Comparison of ENCODE assay signal across 9 mouse cellular contexts in the genomic region with DNA sequence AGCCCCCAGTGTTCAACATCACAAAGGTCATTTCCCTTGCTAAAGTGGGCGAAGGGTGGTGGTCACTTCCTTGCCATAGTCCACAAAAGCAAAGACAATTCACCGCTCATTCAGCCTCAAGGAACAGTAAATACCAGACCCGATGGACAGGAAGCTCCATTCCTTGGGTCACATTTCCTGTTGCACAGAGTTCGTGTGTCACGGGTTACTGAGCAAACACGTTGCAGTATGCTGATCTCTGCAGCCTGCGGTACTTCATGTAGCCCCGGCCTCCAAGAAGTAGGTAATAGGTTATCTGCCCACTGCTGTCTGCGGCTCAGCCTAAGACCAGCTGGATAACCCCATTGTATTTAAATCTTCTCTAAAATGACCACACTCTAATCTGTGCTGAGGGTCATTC.
DNase-seq lines count a peak whose midpoint lies in the region; ATAC-seq and TF ChIP-seq lines count a peak whose summit lies in the region.
"Had no signal": no experiment of that assay in that cellular context is flagged by ENCODE, and none has a peak within 500 bp of the region (broad histone marks: within the 10 kb centered on the region; RNA-seq: fewer than 3 reads in every experiment).

No protein-coding gene starts in this region.

- no peak overlapping the region for H3K4me3 ChIP-seq in kidney, embryonic 14.5 days (ENCODE audit: low read length)
- no peak overlapping the region for H3K4me3 ChIP-seq in lung, postnatal 0 days (ENCODE audit: low read depth, low read length)
- no peak overlapping the region for H3K4me3 ChIP-seq in forebrain, embryonic 15.5 days
- H3K4me3 ChIP-seq: neural tube, embryonic 13.5 days had no signal

- no peaks in the 10 kb centered on the region for H3K27me3 ChIP-seq in kidney, embryonic 14.5 days (ENCODE audit: control insufficient read depth, insufficient read depth, low read length)
- H3K27me3 ChIP-seq in lung, postnatal 0 days (replicated peaks; ENCODE audit: insufficient read depth, low read length), result no peaks in the 10 kb centered on the region
- no peaks in the 10 kb centered on the region for H3K27me3 ChIP-seq in forebrain, embryonic 15.5 days
- H3K27me3 ChIP-seq: neural tube, embryonic 13.5 days had no signal

- DNase-seq in 416B (ENCODE audit: low read depth), result peak; percentile 87
- peak; percentile 39 to 67 for DNase-seq in heart, adult 9 months (ENCODE audit: low spot score in 2 of 2)
- DNase-seq in lung, postnatal 0 days (ENCODE audit: low spot score), result peak; percentile 80
- DNase-seq in right cerebral cortex, postnatal 4 days, result no peak
- DNase-seq in left cerebral cortex, adult 8-10 months (ENCODE audit: low spot score in 2 of 2), result no peak
- DNase-seq in layer of hippocampus, adult 18-20 months (ENCODE audit: low spot score in 2 of 2), result no peak

- ATAC-seq in kidney, embryonic 14.5 days (ENCODE audit: low FRiP score, low TSS enrichment), result peak; percentile 18; the same call in 1 of the 2 replicates
- ATAC-seq in lung, postnatal 0 days, result peak; percentile 88
- no peak for ATAC-seq in forebrain, embryonic 15.5 days (replicated peaks)

- no peaks in the 10 kb centered on the region for H3K9me3 ChIP-seq in kidney, embryonic 14.5 days (ENCODE audit: control insufficient read depth, low read length)
- H3K9me3 ChIP-seq in lung, postnatal 0 days (ENCODE audit: low read length), result no peaks in the 10 kb centered on the region
- H3K9me3 ChIP-seq in forebrain, embryonic 15.5 days, result no peaks in the 10 kb centered on the region
- H3K9me3 ChIP-seq: neural tube, embryonic 13.5 days had no signal

- H3K36me3 ChIP-seq in kidney, embryonic 14.5 days (ENCODE audit: control insufficient read depth, insufficient read depth, low read length), result no peaks in the 10 kb centered on the region
- H3K36me3 ChIP-seq in lung, postnatal 0 days (ENCODE audit: insufficient read depth, low read length), result no peaks in the 10 kb centered on the region
- H3K36me3 ChIP-seq in forebrain, embryonic 15.5 days, result no peaks in the 10 kb centered on the region
- H3K36me3 ChIP-seq: neural tube, embryonic 13.5 days had no signal

- no peak for TF ChIP-seq CTCF in lung, postnatal 0 days (IDR thresholded peaks at IDR 0.05)

- H3K4me2 ChIP-seq in kidney, embryonic 14.5 days (replicated peaks; ENCODE audit: low read depth, low read length), result no peak overlapping the region
- H3K4me2 ChIP-seq in lung, postnatal 0 days (replicated peaks; ENCODE audit: low read depth, low read length), result no peak overlapping the region
- H3K4me2 ChIP-seq in forebrain, embryonic 15.5 days (replicated peaks), result no peak overlapping the region
- H3K4me2 ChIP-seq: neural tube, embryonic 13.5 days had no signal

- peak; percentile 48; the same call in 1 of the 2 replicates for TF ChIP-seq EP300 in lung, postnatal 0 days (IDR thresholded peaks at IDR 0.05)

- WGBS in kidney, embryonic 14.5 days, result 23% methylated on average over 9 of the region's 9 CpGs
- WGBS in lung, postnatal 0 days, result 22% methylated on average over 9 of the region's 9 CpGs
- WGBS in forebrain, embryonic 15.5 days, result 80% methylated on average over 9 of the region's 9 CpGs

- H3K27ac ChIP-seq in kidney, embryonic 14.5 days (ENCODE audit: low read depth, low read length), result peak overlapping the region; percentile 14; the same call in 1 of the 2 replicates
- H3K27ac ChIP-seq in lung, postnatal 0 days (ENCODE audit: low read length), result no peak overlapping the region
- no peak overlapping the region for H3K27ac ChIP-seq in forebrain, embryonic 15.5 days (replicated peaks)
- H3K27ac ChIP-seq: neural tube, embryonic 13.5 days had no signal

- no peak overlapping the region for H3K9ac ChIP-seq in kidney, embryonic 14.5 days (ENCODE audit: low read depth, low read length)
- no peak overlapping the region for H3K9ac ChIP-seq in lung, postnatal 0 days (replicated peaks; ENCODE audit: low read depth)
- H3K9ac ChIP-seq in forebrain, embryonic 15.5 days (replicated peaks), result no peak overlapping the region
- H3K9ac ChIP-seq: neural tube, embryonic 13.5 days had no signal

- H3K4me1 ChIP-seq in kidney, embryonic 14.5 days (ENCODE audit: control insufficient read depth, insufficient read depth, low read length), result peaks cover 25% of the 10 kb centered on the region
- H3K4me1 ChIP-seq in lung, postnatal 0 days (ENCODE audit: insufficient read depth, low read depth, low read length), result peaks cover 15% of the 10 kb centered on the region; the same call in 1 of the 2 replicates
- 0 out of 2 replicates have a peak, but pooled peaks cover 4% of the 10 kb centered on the region for H3K4me1 ChIP-seq in forebrain, embryonic 15.5 days

Comparison
In these comparisons a context has a peak if more than half of its experiments do, and no peak if none do; other contexts are left out.
1. DNase-seq: peak in 416B (single experiment), heart, adult 9 months (2 of 2) and lung, postnatal 0 days (single experiment); none in right cerebral cortex, postnatal 4 days (single experiment), left cerebral cortex, adult 8-10 months (0 of 2) and layer of hippocampus, adult 18-20 months (0 of 2).